Mouse (Mus musculus) frontal cortex, postnatal 25 days (tissue): ENCODE measurements around the gene Slc30a5.
"Not testable (repeated sequence)": the region's sequence is repeated elsewhere in the genome, so short reads cannot be mapped to it uniquely, and the experiment has no call there.

Source experiments
- DNase-seq, 2 experiments: peaks; one replicate each; pipeline ENCODE4 v3.0.0; 2022; ENCODE audit warnings: low spot score in 2 of 2

Slc30a5 gene

DNA sequence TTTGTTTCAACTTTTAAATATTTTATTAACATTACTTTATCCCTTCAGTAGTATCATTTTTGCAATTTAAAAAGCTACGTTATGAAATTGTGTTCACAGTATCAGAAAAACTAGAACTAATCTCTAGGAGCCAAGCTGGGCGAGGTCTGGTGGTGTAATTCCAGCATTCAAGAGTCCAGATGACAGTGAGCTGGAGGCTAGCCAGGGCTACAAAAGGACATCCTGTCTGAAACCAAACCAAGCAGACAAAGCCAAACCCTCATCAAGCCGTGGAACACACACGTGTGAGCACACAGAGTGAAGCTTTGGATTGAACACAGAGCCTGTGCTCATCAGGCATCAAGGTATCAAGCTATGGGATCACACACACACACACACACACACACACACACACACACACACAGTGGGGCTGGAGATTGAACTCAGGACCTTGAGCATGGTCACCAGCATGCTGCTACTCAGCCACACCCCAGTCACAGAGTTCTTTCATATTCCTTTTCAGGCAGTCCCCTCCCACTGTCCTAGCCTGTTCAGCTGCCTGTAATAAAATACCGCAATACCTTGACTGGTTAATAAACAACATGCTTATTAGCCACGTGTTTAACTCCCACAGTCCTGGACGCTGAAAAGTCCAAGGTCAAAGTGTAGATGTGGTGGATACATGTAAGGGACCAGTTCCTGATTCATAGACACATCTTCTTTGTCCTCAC is 9.9 kb upstream of the Slc30a5 start:
- no peak for DNase-seq

DNA sequence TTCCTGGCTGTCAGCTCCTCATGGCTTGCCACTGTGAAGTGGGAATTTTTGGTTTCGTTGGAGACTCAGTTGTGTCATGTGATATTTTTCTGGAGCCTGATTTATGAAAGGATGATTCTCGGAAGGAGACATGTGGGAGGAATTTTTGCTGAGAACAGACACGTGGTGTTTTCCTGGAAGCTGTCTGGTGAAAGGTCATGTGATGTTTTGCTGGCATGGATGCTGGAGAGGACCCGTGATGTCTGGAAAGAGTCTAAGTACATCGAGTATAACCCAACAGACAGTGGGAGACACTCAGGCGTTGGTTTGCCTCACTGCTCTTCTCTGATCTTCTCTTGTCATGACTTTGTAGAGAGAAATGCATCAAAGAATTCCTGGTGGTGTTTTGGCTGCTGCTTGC is 8.5 kb upstream of the Slc30a5 start:
- DNase-seq: no peak

- DNase-seq: no peak
Measured at GRCm38 (mm10) chr13:100834777-100835176, 1.6 kb upstream of the Slc30a5 start.

DNA sequence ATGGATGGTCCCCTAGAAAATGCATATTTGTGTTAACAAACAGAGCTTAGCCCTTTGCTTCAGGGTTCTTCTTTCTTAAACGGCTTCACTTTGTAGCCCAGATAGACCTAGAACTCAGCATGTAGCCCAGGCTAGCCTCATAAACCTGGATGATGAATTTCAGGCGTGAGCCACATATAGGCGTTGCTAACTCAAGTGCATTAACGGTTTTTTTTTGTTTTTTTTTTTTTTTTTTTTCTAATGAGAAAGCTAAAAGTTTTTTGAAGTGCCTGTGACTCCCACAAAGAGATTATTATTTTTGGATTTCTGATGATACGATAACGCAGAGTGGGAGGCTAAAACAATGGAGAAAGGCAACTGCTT is 394 bp upstream of the Slc30a5 start:
- DNase-seq: no peak

DNA sequence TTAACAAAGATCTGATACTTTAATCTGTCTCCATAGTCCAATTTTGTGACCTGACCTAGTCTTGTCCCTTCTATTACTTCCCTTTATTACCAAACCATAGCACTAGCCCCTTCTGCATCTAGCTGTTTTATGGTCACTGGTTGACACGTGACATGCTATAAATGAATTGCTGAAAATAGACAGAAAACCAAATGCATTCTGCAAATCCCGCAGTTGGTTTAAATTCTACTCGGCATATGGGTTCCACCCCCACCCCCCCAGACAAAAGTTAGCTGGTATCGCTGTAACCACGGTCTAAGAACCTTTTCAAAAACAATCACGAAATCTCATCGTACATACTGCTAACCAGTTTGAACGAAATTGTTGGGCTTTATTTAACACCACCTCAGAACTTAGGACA is 1.0 kb downstream of the Slc30a5 start:
- DNase-seq: no peak

GRCm38 (mm10) chr13:100831123-100831522 is 2.1 kb downstream of the Slc30a5 start:
- no peak for DNase-seq

GRCm38 (mm10) chr13:100825627-100826410 is 7.4 kb downstream of the Slc30a5 start:
- DNase-seq: no peak

DNA sequence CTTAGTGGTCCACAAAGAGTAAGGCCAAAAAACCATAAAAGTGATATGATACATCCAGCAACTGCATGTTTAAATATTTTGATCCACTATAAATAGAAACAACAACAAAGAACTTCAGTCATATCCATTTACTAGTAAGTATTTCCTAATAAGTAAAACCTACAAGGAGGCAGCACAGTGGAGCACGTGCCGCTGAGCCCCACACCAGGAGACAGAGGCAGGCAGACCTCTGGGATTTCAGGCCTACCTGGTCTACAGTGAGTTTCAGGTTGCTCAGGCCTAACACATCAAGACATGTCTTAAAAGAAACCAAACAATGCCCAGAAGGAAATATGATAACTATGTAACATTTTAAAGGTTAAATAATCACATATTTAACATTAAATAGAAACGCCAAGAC is 8.3 kb downstream of the Slc30a5 start:
- no peak for DNase-seq

GRCm38 (mm10) chr13:100824306-100824705 is 8.9 kb downstream of the Slc30a5 start:
- no peak for DNase-seq

- no peak for DNase-seq
Measured at GRCm38 (mm10) chr13:100823863-100824262, 9.4 kb downstream of the Slc30a5 start.

DNA sequence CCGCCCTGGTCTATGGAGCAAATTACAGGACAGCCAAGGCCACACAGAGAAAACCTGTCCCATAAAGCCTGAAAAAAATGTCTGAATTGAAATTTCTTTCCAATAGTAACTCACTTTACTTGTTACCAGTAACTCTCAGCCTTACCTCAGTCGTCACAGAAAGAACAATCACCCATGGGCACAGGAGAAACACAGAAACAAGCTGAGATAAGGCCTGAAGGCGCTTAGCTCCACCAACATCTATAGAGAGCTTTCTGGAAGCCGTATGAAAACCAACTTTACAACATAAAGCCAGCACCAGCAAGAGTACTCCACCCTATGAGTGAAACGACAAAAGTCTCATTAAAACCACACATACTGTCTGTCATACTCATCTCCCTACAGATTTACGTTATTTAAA is 18.8 kb downstream of the Slc30a5 start:
- DNase-seq: no peak

- DNase-seq: no peak
Measured at GRCm38 (mm10) chr13:100805776-100806175, 27.5 kb downstream of the Slc30a5 start.

GRCm38 (mm10) chr13:100797171-100797570 is 36.1 kb downstream of the Slc30a5 start:
- DNase-seq: no peak

DNA sequence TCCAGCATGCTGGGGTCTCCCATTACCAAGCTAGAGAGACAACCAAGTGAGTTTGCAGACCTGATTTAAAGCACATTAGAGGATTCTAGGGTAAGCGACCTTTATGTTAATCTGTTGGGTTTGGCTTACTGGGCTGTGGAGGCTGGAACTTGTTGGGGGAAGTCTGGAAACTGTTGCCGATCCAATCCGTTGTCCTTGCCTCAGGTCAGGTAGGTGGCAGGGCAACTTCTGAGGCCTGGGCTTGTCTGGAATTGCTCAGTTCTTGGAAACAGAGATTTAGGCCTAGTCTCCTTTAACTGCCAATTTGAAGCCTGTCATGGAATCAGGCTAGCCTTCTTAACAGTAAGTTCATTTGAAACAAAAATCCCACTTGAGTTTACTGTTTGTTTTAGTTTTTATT is 44.1 kb downstream of the Slc30a5 start:
- no peak for DNase-seq

DNA sequence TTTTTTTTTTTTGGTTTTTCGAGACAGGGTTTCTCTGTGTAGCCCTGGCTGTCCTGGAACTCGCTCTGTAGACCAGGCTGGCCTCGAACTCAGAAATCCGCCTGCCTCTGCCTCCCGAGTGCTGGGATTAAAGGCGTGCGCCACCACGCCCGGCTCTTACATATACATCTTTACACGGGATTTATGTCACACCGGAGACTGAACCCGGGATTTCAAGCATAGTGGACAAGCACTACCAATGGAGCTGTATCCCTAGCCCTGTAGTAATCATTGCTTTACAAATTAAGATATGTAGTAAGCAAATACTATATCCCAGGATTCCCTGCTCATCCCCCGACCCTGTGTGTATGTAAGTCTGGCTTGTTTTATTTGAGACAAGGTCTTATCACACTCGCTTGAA is 45.2 kb downstream of the Slc30a5 start:
- DNase-seq: not testable (repeated sequence)

DNA sequence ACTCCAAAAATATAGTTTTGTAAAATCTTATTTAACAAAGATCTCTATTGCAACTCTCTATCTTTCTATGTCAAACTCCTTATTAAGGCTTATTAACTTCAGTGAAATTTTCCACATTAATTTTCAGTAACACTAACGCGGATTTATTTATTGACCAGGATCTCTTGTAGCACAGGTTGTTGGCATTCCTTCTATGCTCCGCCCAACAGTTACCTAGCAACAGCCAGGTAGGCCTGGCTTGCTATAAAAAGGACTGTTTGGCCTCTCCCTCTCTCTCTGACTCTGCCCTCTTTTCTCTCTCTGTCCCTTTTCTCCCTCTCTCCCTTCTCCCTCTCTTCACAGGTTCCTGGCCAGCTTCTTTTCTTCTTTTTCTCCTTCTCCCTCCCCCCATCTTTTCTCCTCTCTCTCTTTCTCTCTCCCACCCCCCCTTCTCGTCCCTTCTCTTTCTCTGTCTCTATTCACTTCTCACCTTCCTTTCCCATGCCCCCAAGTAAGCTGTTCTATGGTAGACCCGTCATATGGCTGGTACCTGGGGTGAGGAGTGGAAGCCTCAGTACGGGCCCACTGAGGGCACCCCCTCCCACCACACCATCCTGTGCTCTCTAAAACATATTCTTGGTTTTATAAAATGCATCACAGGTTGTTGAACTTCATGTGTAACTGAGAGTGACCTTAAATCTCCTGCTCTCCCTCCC is 45.8 kb downstream of the Slc30a5 start:
- no peak for DNase-seq

DNA sequence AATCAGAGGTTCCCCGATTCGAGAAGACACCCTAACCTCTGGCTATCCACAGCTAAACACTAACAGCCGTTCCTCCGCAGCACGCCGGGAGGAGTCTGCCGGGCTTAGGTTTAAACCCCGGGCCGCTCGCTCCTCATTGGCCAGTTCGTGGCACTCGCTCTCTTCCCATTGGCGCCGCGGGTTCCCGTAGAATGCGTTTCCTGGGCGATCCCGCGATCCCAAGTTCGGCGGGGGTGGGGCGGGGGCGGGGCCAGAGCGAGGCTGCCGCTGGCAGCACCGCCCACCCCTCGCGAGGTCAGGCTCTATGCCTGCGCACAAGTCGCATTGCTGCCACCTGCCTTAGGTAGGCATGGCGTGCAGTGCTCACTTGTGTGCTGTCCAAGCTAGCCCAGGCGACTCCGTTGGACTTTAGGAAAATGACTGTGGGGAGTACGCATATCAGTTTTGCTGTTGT is 46.8 kb downstream of the Slc30a5 start, which contains the start of gene Ccnb1:
TSS of gene Ccnb1 (minus strand) at position 157 of the 454 bp plus-strand sequence.
- DNase-seq: peak; percentile 62 to 76

DNA sequence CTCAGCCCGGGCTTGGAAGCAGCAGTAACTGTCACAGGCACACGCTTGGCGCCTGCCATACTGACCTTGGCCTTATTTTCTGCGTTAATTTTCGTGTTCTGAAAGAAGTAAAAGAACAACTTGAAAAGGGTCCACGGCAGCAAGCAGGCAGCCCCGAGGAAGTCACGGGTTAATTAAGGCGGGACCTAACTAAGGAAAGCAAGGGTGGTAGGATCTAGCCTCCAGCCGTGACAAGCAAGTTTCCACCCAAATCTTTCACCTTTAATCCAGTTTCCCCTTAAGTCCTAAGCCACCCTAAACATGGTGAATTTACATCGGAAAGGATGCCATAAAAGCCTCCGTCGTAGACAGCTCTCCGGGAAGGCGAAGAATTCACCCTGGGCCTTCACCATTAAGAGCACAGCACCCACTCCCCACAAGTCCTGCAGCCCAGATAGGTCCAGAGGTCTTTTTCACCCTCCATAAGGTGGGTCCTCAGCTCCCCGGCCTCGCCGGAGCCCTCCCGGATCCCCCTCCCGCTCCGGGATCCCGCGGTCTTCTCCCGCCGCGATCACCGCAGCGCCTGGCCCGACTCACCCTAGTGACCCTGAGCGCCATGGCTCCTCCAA is 47.3 kb downstream of the Slc30a5 start:
- no peak for DNase-seq

GRCm38 (mm10) chr13:100777491-100777890 is 55.7 kb downstream of the Slc30a5 start:
- DNase-seq: no peak

DNA sequence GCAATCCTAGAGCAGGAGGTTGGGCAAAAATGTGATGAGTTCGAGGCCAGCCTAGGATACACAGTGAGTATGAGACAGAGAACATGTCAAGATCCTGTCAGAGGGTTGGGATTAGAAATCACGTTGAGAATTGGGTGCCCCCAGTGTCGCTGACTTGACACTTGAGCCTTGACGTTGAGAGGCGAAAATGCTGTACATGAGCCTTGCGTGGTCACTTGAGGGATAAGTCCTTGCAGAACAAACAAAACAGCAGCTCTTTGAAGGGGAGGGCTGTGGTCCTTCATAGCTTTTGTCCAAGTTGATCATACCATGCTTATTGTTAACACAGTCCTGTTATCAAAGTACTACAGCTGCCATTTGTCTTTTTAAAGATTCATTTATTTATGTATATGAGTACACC is 56.5 kb downstream of the Slc30a5 start:
- DNase-seq: no peak

- no peak for DNase-seq
Measured at GRCm38 (mm10) chr13:100776056-100776419, 57.2 kb downstream of the Slc30a5 start.
